Comparison of ENCODE assay signal across 19 mouse cellular contexts in genomic region chr8:46750000-46750399, GRCm38 (mm10). TPM values are rescaled to one million over a fixed set of nuclear protein-coding genes. Genes with fewer than 3 reads are reported as not detected.
DNase-seq lines count a peak whose midpoint lies in the region; ATAC-seq and TF ChIP-seq lines count a peak whose summit lies in the region.
"Had no signal": no experiment of that assay in that cellular context is flagged by ENCODE, and none has a peak within 500 bp of the region (broad histone marks: within the 10 kb centered on the region; RNA-seq: fewer than 3 reads in every experiment).

No protein-coding gene starts in this region.

- no peak for ATAC-seq in embryonic facial prominence, embryonic 12.5 days (ENCODE audit: insufficient number of reproducible peaks, insufficient read depth, low FRiP score, low TSS enrichment)
- no peak for ATAC-seq in stomach, embryonic 15.5 days (ENCODE audit: insufficient read depth, low FRiP score, low read depth)
- ATAC-seq in stomach, postnatal 0 days (ENCODE audit: low FRiP score, low TSS enrichment), result no peak
- no peak for ATAC-seq in stomach, embryonic 16.5 days (ENCODE audit: insufficient read depth, low FRiP score)
- ATAC-seq: liver, embryonic 12.5 days had no signal

- 0 out of 2 replicates have a peak overlapping the region, but pooled peaks have one; percentile 1 for H3K27ac ChIP-seq in embryonic facial prominence, embryonic 12.5 days
- no peak overlapping the region; the same call in 1 of the 2 replicates for H3K27ac ChIP-seq in embryonic facial prominence, embryonic 10.5 days (replicated peaks)
- peak overlapping the region; percentile 45; the same call in 1 of the 2 replicates for H3K27ac ChIP-seq in stomach, embryonic 15.5 days
- no peak overlapping the region for H3K27ac ChIP-seq in stomach, postnatal 0 days (replicated peaks)
- H3K27ac ChIP-seq in stomach, embryonic 16.5 days (ENCODE audit: low read length), result peak overlapping the region; percentile 40; the same call in 1 of the 2 replicates
- H3K27ac ChIP-seq: embryonic facial prominence, embryonic 13.5 days; forebrain, embryonic 12.5 days; layer of hippocampus, adult 2 months; liver, embryonic 12.5 days had no signal

- H3K4me2 ChIP-seq in embryonic facial prominence, embryonic 12.5 days (replicated peaks), result no peak overlapping the region
- H3K4me2 ChIP-seq in stomach, embryonic 15.5 days, result 0 out of 2 replicates have a peak overlapping the region, but pooled peaks have one; percentile 19
- no peak overlapping the region for H3K4me2 ChIP-seq in stomach, postnatal 0 days (replicated peaks; ENCODE audit: low read depth)
- peak overlapping the region; percentile 13; the same call in 1 of the 2 replicates for H3K4me2 ChIP-seq in stomach, embryonic 16.5 days (ENCODE audit: low read depth, low read length)
- H3K4me2 ChIP-seq: forebrain, embryonic 12.5 days; liver, embryonic 12.5 days had no signal

- H3K9ac ChIP-seq in embryonic facial prominence, embryonic 12.5 days, result 0 out of 2 replicates have a peak overlapping the region, but pooled peaks have one; percentile 19
- no peak overlapping the region for H3K9ac ChIP-seq in stomach, embryonic 15.5 days
- H3K9ac ChIP-seq in stomach, postnatal 0 days (ENCODE audit: low read length), result no peak overlapping the region
- no peak overlapping the region for H3K9ac ChIP-seq in stomach, embryonic 16.5 days (ENCODE audit: low read length)
- H3K9ac ChIP-seq: embryonic facial prominence, embryonic 13.5 days; forebrain, embryonic 12.5 days; liver, embryonic 12.5 days had no signal

- peaks cover 31% of the 10 kb centered on the region for H3K4me1 ChIP-seq in embryonic facial prominence, embryonic 12.5 days
- H3K4me1 ChIP-seq in embryonic facial prominence, embryonic 10.5 days, result peaks cover 45% of the 10 kb centered on the region
- peaks cover 2% of the 10 kb centered on the region; the same call in 1 of the 2 replicates for H3K4me1 ChIP-seq in stomach, embryonic 15.5 days
- peaks cover 4% of the 10 kb centered on the region; the same call in 1 of the 2 replicates for H3K4me1 ChIP-seq in stomach, postnatal 0 days (replicated peaks; ENCODE audit: control insufficient read depth, insufficient read depth)
- H3K4me1 ChIP-seq in stomach, embryonic 16.5 days (ENCODE audit: control insufficient read depth, insufficient read depth, low read length), result 0 out of 2 replicates have a peak, but pooled peaks cover 9% of the 10 kb centered on the region

- no peaks in the 10 kb centered on the region for H3K36me3 ChIP-seq in embryonic facial prominence, embryonic 12.5 days
- no peaks in the 10 kb centered on the region for H3K36me3 ChIP-seq in embryonic facial prominence, embryonic 10.5 days (replicated peaks)
- no peaks in the 10 kb centered on the region for H3K36me3 ChIP-seq in stomach, embryonic 15.5 days
- H3K36me3 ChIP-seq in stomach, postnatal 0 days (ENCODE audit: control insufficient read depth, insufficient read depth, low read length), result no peaks in the 10 kb centered on the region
- no peaks in the 10 kb centered on the region for H3K36me3 ChIP-seq in stomach, embryonic 16.5 days (ENCODE audit: control insufficient read depth, insufficient read depth, low read length)
- H3K36me3 ChIP-seq: embryonic facial prominence, embryonic 13.5 days; forebrain, embryonic 12.5 days; liver, embryonic 12.5 days had no signal

- WGBS in embryonic facial prominence, embryonic 12.5 days, result 53% methylated on average over 5 of the region's 5 CpGs
- 65% methylated on average over 5 of the region's 5 CpGs for WGBS in embryonic facial prominence, embryonic 10.5 days
- WGBS in stomach, embryonic 15.5 days, result 69% methylated on average over 5 of the region's 5 CpGs
- WGBS in stomach, postnatal 0 days, result 65% methylated on average over 5 of the region's 5 CpGs
- WGBS in stomach, embryonic 16.5 days, result 76% methylated on average over 5 of the region's 5 CpGs

- no peak for TF ChIP-seq CTCF in stomach, postnatal 0 days (IDR thresholded peaks at IDR 0.05; ENCODE audit: low read depth)

- no peaks in the 10 kb centered on the region for H3K27me3 ChIP-seq in embryonic facial prominence, embryonic 12.5 days
- no peaks in the 10 kb centered on the region for H3K27me3 ChIP-seq in embryonic facial prominence, embryonic 10.5 days (replicated peaks; ENCODE audit: low read depth, poor library complexity, severe bottlenecking)
- no peaks in the 10 kb centered on the region for H3K27me3 ChIP-seq in stomach, embryonic 15.5 days (replicated peaks)
- no peaks in the 10 kb centered on the region for H3K27me3 ChIP-seq in stomach, postnatal 0 days (ENCODE audit: control insufficient read depth, insufficient read depth, low read length)
- H3K27me3 ChIP-seq in stomach, embryonic 16.5 days (ENCODE audit: control insufficient read depth, insufficient read depth, low read length), result no peaks in the 10 kb centered on the region
- H3K27me3 ChIP-seq: CH12.LX; embryonic facial prominence, embryonic 13.5 days; forebrain, embryonic 12.5 days; liver, embryonic 12.5 days had no signal

- DNase-seq in embryonic facial prominence, embryonic 10.5 days (ENCODE audit: low spot score), result no peak
- DNase-seq in left cerebral cortex, postnatal 4 days, result peak; percentile 19
- DNase-seq in left cerebral cortex, adult 8-10 months (ENCODE audit: low spot score in 2 of 2), result no peak
- no peak for DNase-seq in stomach, postnatal 0 days (ENCODE audit: low spot score)
- DNase-seq in layer of hippocampus, postnatal 14 days (ENCODE audit: low spot score in 2 of 2), result no peak
- DNase-seq: adrenal gland, postnatal 25 days; heart, adult 18-20 months; heart, postnatal 14 days; midbrain, embryonic 14.5 days; right cerebral cortex, postnatal 14 days; thymus, adult 18-20 months had no signal

- intact Hi-C loops in left cerebral cortex, postnatal 4 days (cut with DNase I), result no loop called here

- TF ChIP-seq EP300 in stomach, postnatal 0 days (optimal IDR thresholded peaks at IDR 0.05), result no peak

- H3K4me3 ChIP-seq in embryonic facial prominence, embryonic 12.5 days, result no peak overlapping the region
- no peak overlapping the region for H3K4me3 ChIP-seq in embryonic facial prominence, embryonic 10.5 days
- no peak overlapping the region for H3K4me3 ChIP-seq in stomach, embryonic 15.5 days (replicated peaks)
- no peak overlapping the region for H3K4me3 ChIP-seq in stomach, postnatal 0 days (ENCODE audit: low read depth, low read length)
- H3K4me3 ChIP-seq in stomach, embryonic 16.5 days (replicated peaks; ENCODE audit: low read length), result no peak overlapping the region
- H3K4me3 ChIP-seq: embryonic facial prominence, embryonic 13.5 days; forebrain, embryonic 12.5 days; layer of hippocampus, adult 2 months; liver, embryonic 12.5 days had no signal

- H3K9me3 ChIP-seq in embryonic facial prominence, embryonic 12.5 days, result no peaks in the 10 kb centered on the region
- no peaks in the 10 kb centered on the region for H3K9me3 ChIP-seq in embryonic facial prominence, embryonic 10.5 days
- H3K9me3 ChIP-seq in stomach, embryonic 15.5 days, result no peaks in the 10 kb centered on the region
- H3K9me3 ChIP-seq in stomach, postnatal 0 days (ENCODE audit: control insufficient read depth, low read length), result no peaks in the 10 kb centered on the region
- no peaks in the 10 kb centered on the region for H3K9me3 ChIP-seq in stomach, embryonic 16.5 days (replicated peaks; ENCODE audit: control insufficient read depth, low read length)
- H3K9me3 ChIP-seq: embryonic facial prominence, embryonic 13.5 days; forebrain, embryonic 12.5 days; liver, embryonic 12.5 days had no signal

RNA-seq across cellular contexts. Expression of gene Irf2, which starts 10.5 kb away (rescaled TPM):
- 14.7 and 18.4 TPM in 2 replicates for polyA plus RNA-seq in embryonic facial prominence, embryonic 12.5 days (2016; fragmentation: Nextera tagmentation; extraction: Ambion mirVana)
- polyA plus RNA-seq in embryonic facial prominence, embryonic 10.5 days (2016; fragmentation: Nextera tagmentation; extraction: Ambion mirVana), result 9.7 TPM in 2 replicates
- total RNA-seq in left cerebral cortex, postnatal 4 days (2021), result 10 to 100 TPM; 23.1 to 26.0 TPM
- total RNA-seq in left cerebral cortex, adult 8-10 months (2022), result 10 to 100 TPM; 56.2 to 72.4 (median 57.3) TPM
- 31.5 and 34.5 TPM in 2 replicates for polyA plus RNA-seq in stomach, embryonic 15.5 days (2015; fragmentation: Nextera tagmentation; extraction: Ambion mirVana)
- 23.3 and 27.0 TPM in 2 replicates for polyA plus RNA-seq in stomach, postnatal 0 days (2015; fragmentation: Nextera tagmentation; extraction: Ambion mirVana)
- polyA plus RNA-seq in stomach, embryonic 16.5 days (2015; fragmentation: Nextera tagmentation; extraction: Ambion mirVana), result 18.1 and 27.5 TPM in 2 replicates
- total RNA-seq in layer of hippocampus, postnatal 14 days (2021), result 10 to 100 TPM; 48.9 to 51.1 TPM

Comparison
In these comparisons a context has a peak if more than half of its experiments do, and no peak if none do; other contexts are left out.
1. H3K27ac ChIP-seq: peak in embryonic facial prominence, embryonic 12.5 days (single experiment), stomach, embryonic 15.5 days (single experiment) and stomach, embryonic 16.5 days (single experiment); none in embryonic facial prominence, embryonic 10.5 days (single experiment) and stomach, postnatal 0 days (single experiment).
2. H3K4me2 ChIP-seq: peak in stomach, embryonic 15.5 days (single experiment) and stomach, embryonic 16.5 days (single experiment); none in embryonic facial prominence, embryonic 12.5 days (single experiment) and stomach, postnatal 0 days (single experiment).